Mouse (Mus musculus): ENCODE results near the gene Asns.

GRCm38 (mm10) chr6:7737842-7738241 is 44.8 kb upstream of the Asns start:
- TF ChIP-seq CTCF (IDR thresholded peaks at IDR 0.05; ENCODE audit: low read depth, low read length): no peak
- TF ChIP-seq POLR2A (IDR thresholded peaks at IDR 0.05; ENCODE audit: extremely low read depth, insufficient read depth, low read length): no peak
